Comparison of ENCODE assay signal across 16 mouse cellular contexts in the genomic region with DNA sequence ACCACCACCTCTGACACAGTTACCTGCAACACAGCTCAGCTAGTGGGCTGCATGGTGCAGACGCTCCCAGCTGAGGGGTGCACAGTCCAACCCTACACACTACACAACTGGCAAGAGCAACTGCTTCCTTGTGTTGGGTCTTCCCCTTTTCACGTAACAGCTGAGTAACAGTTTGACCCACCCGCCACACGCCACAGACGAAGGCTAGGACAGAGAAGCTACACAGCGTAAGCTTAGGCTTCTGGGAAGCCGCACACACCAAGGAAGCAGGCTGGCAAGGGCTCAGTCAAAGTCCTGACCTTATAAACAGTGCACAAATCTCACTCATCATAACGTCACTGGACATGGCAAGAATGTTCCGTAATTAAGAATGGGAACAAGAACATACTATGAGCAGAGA. TPM values are rescaled to one million over a fixed set of nuclear protein-coding genes. Genes with fewer than 3 reads are reported as not detected.
A peak's percentile ranks its signal among the peaks of the same experiment; 100 is the strongest.
DNase-seq lines count a peak whose midpoint lies in the region; ATAC-seq and TF ChIP-seq lines count a peak whose summit lies in the region.
"Had no signal": no experiment of that assay in that cellular context is flagged by ENCODE, and none has a peak within 500 bp of the region (broad histone marks: within the 10 kb centered on the region; RNA-seq: fewer than 3 reads in every experiment).

No protein-coding gene starts in this region.

- no peaks in the 10 kb centered on the region for H3K36me3 ChIP-seq in liver, postnatal 0 days (replicated peaks; ENCODE audit: insufficient read depth, low read length)
- no peaks in the 10 kb centered on the region for H3K36me3 ChIP-seq in splenic B cell, adult 2 months (ENCODE audit: control insufficient read depth, insufficient read depth, low read length, poor library complexity, severe bottlenecking)
- H3K36me3 ChIP-seq: hindbrain, embryonic 15.5 days; liver, embryonic 15.5 days had no signal

- no peaks in the 10 kb centered on the region for H3K27me3 ChIP-seq in liver, postnatal 0 days (ENCODE audit: insufficient read depth, low read length)
- H3K27me3 ChIP-seq in splenic B cell, adult 2 months (ENCODE audit: control insufficient read depth, insufficient read depth, low read length, poor library complexity, severe bottlenecking): no peaks in the 10 kb centered on the region
- H3K27me3 ChIP-seq: hindbrain, embryonic 15.5 days; liver, embryonic 15.5 days had no signal

- H3K9ac ChIP-seq in liver, postnatal 0 days (replicated peaks): no peak overlapping the region
- H3K9ac ChIP-seq: hindbrain, embryonic 15.5 days; liver, embryonic 15.5 days had no signal

- peaks cover 26% of the 10 kb centered on the region for H3K4me1 ChIP-seq in liver, postnatal 0 days (ENCODE audit: insufficient read depth)

- H3K4me3 ChIP-seq in liver, postnatal 0 days (ENCODE audit: low read depth, low read length): no peak overlapping the region
- H3K4me3 ChIP-seq: hindbrain, embryonic 15.5 days; liver, embryonic 15.5 days had no signal

- H3K4me2 ChIP-seq in liver, postnatal 0 days (ENCODE audit: low read depth, low read length): no peak overlapping the region
- H3K4me2 ChIP-seq: heart, embryonic 11.5 days; hindbrain, embryonic 15.5 days; liver, embryonic 15.5 days had no signal

- no peak for TF ChIP-seq EP300 in liver, postnatal 0 days (IDR thresholded peaks at IDR 0.05; ENCODE audit: low read depth)

- DNase-seq in liver, postnatal 0 days: no peak
- DNase-seq in liver: no peak
- peak; percentile 50 for DNase-seq in lung, postnatal 14 days
- peak; percentile 48 for DNase-seq in splenic B cell, adult 2 months (ENCODE audit: low read depth, low spot score)
- DNase-seq in left cerebral cortex, adult 8-10 months (ENCODE audit: low spot score in 2 of 2): no peak
- DNase-seq in c-Kit-positive CD71-positive TER-119-positive erythroid progenitor cells, embryonic 14.5 days (ENCODE audit: low spot score): no peak
- DNase-seq: adrenal gland, postnatal 10 days; gastrocnemius, postnatal 14 days; heart, postnatal 36 days; kidney, adult 8-10 months; right cerebral cortex, postnatal 14 days had no signal

- H3K9me3 ChIP-seq in liver, postnatal 0 days (ENCODE audit: low read length): no peaks in the 10 kb centered on the region
- H3K9me3 ChIP-seq: hindbrain, embryonic 15.5 days; liver, embryonic 15.5 days had no signal

- TF ChIP-seq CTCF in liver, postnatal 0 days (IDR thresholded peaks at IDR 0.05; ENCODE audit: low read depth): no peak

- H3K27ac ChIP-seq in liver, postnatal 0 days (ENCODE audit: low read depth): no peak overlapping the region
- H3K27ac ChIP-seq: hindbrain, embryonic 15.5 days; liver, embryonic 15.5 days had no signal

- 52% methylated on average over 9 of the region's 9 CpGs for WGBS in liver, postnatal 0 days (ENCODE audit: insufficient replicate concordance)

- peak; percentile 36 for ATAC-seq in liver, postnatal 0 days
- ATAC-seq in granulocyte monocyte progenitor cell, adult 5-6 weeks (replicated peaks; ENCODE audit: poor library complexity, severe bottlenecking): peak; percentile 80
- ATAC-seq: midbrain, embryonic 16.5 days had no signal

RNA-seq across cellular contexts. Expression of a gene that starts 17.1 kb away (rescaled TPM):
- polyA plus RNA-seq in liver, postnatal 0 days (2015; fragmentation: Nextera tagmentation; extraction: Ambion mirVana): 5.4 and 6.9 TPM in 2 replicates
- total RNA-seq in granulocyte monocyte progenitor cell, adult 5-6 weeks (2014; fragmentation: Nextera tagmentation): 7.9 and 8.9 TPM in 2 replicates
- total RNA-seq in granulocyte monocyte progenitor cell, adult 5-6 weeks (2017): 5.6 and 11.3 TPM in 2 replicates
- total RNA-seq in left cerebral cortex, adult 8-10 months (2022): 1 to 10 TPM; 4.8 to 6.4 (median 5.6) TPM

RNA-seq across cellular contexts. Expression of a gene that starts 17.5 kb away (rescaled TPM):
- 72.2 and 72.9 TPM in 2 replicates for polyA plus RNA-seq in liver, postnatal 0 days (2015; fragmentation: Nextera tagmentation; extraction: Ambion mirVana)
- total RNA-seq in granulocyte monocyte progenitor cell, adult 5-6 weeks (2014; fragmentation: Nextera tagmentation): 135 and 160 TPM in 2 replicates
- total RNA-seq in granulocyte monocyte progenitor cell, adult 5-6 weeks (2017): 133 and 146 TPM in 2 replicates
- 10 to 100 TPM; 65.4 to 67.3 (median 65.8) TPM for total RNA-seq in left cerebral cortex, adult 8-10 months (2022)

Comparison
In these comparisons a context has a peak if more than half of its experiments do, and no peak if none do; other contexts are left out.
1. DNase-seq: peak in lung, postnatal 14 days (single experiment) and splenic B cell, adult 2 months (single experiment); none in liver, postnatal 0 days (single experiment), liver (single experiment), left cerebral cortex, adult 8-10 months (0 of 2) and c-Kit-positive CD71-positive TER-119-positive erythroid progenitor cells, embryonic 14.5 days (single experiment).